Mouse (Mus musculus): Measurements from ENCODE around the gene Meaf6.

GRCm38 (mm10) chr4:125131493-125131892, 46.6 kb downstream of the Meaf6 start:
- TF ChIP-seq CTCF (IDR thresholded peaks at IDR 0.05) (no peak), EP300 (IDR thresholded peaks at IDR 0.05) (peak; percentile 55; the same call in 1 of the 2 replicates)
